Mouse (Mus musculus) adrenal gland (tissue): ENCODE results near the gene Slc47a1.

Experiments
- intact Hi-C: fragments of 180-260 bp; cut with DNase I; formaldehyde crosslinking; loops from one replicate; pipeline ENCODE4 v1.15.1; 2025

Gene Slc47a1

GRCm38 (mm10) chr11:61385725-61386124 is 7.6 kb upstream of the Slc47a1 start:
- intact Hi-C loops: loop anchor here (5.0 to 10.0 kb wide), 2 partner anchors 38 to 151 kb away; no protein-coding TSS in a partner anchor

DNA sequence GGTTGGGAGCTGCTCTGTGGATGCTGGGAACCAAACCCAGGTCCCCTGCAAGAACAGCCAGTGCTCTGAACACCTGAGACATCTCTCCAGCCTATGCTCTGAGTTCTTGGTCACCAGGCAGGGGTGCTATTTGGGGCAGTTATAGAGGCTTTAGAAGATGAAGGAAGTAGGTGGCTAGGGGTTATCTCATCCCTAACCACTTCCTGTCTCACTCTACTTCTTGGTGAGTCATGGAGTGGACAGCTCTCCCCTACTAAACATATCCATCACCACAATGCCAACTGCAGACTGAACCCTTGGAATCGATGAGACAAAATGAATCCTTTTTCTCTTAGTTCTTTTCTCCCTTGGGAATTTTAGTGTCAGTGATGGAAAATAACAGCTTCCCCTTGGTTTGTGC is 3.1 kb upstream of the Slc47a1 start:
- intact Hi-C loops: loop anchor here (10.0 kb wide), 1 partner anchor 146 kb away; no protein-coding TSS in a partner anchor

- intact Hi-C loops: no loop called here
Measured at GRCm38 (mm10) chr11:61378651-61379050, 506 bp upstream of the Slc47a1 start.

- intact Hi-C loops: no loop called here
Measured at GRCm38 (mm10) chr11:61368668-61369067, 9.5 kb downstream of the Slc47a1 start.

GRCm38 (mm10) chr11:61366517-61367273 is 11.4 kb downstream of the Slc47a1 start:
- intact Hi-C loops: no loop called here

GRCm38 (mm10) chr11:61365938-61366337 is 12.2 kb downstream of the Slc47a1 start:
- intact Hi-C loops: no loop called here

- intact Hi-C loops: no loop called here
Measured at GRCm38 (mm10) chr11:61364096-61364495, 14.0 kb downstream of the Slc47a1 start.

DNA sequence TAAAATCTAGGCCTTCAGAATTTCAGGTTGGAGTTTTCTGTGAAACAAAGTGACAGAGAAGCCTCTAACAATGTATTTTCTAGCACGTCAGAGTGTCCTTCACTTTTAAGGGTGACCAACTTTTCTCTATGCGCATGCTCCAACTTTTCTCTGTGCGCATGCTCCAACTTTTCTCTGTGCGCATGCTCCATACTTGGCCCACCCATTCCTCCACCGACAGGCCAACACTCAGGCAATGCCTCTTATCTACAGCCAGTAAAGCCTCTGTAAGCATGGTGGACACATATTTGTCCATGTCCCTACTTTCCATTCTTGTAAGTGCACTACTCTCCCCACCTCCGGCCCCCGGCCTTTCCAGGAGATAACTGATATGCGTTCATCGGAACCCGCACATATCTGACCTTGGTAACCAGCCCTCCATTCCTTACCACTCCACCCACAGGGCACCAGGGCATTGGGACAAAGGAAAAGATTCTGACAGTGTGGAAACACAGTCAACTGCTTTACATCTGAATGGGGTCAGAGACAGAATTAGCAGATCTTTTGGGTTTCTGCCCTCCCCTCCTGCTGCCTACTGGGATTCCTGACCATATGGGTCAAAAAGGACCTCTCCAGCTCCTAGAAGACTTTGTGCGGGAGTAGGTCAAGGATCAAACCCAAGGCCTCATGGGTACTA is 16.5 kb downstream of the Slc47a1 start:
- intact Hi-C loops: no loop called here

DNA sequence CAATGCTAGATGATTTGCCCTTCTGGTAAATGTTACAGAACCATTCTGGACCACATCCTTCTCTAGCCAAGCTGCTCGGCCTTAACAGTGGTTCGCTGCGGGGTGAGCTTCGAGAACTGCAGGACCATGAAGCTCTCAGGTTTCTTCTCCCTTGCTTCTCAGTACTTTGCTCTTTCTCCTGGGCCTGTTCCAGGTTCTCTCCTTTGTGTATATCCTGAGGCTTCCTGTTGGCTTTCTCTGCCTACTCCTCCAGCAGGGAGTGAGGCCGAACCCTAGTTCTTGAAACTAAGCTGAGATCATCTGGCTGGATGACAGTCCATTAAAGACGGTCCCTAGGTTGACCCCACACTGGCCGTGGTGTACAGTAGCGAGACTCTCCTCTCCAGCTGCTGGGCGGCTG is 21.5 kb downstream of the Slc47a1 start:
- intact Hi-C loops: no loop called here

- intact Hi-C loops: no loop called here
Measured at GRCm38 (mm10) chr11:61356111-61356510, 22.0 kb downstream of the Slc47a1 start.

DNA sequence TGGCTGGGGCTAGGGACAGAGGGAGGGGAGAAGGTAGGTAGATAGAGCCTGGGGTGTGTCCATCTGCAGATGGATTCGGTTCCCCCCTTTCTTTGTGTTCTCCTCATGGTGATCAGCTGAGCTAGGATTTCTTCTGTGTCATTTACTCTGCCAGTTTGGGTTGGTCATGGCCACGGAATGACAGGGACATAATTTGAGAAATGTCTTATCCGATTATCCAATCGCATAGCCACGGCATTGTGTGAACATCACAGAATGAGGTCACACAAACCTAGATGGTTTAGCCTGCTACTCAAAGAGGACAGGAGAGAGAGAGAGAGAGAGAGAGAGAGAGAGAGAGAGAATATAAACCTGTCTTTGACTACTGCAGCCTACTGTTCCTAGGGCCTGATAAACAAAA is 22.8 kb downstream of the Slc47a1 start:
- intact Hi-C loops: no loop called here

DNA sequence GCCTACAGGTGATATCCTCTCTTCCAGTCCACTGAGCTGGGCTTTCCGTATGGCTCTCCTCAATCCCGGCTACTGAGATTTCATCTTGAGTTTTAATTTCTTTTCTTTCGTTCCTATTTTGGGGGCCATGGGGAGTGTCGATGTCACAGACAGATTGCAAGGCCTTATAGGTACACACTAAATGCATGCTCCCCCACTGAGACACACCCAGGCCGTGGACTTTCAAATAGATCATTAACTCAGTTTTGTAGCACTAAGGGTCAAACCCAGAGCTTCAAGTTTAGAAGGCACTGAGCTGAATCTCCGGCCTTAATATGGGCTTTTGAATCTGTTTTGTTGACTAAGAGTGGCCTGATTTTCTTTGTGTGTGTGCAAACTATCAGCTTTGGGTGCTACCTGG is 23.8 kb downstream of the Slc47a1 start:
- intact Hi-C loops: no loop called here

DNA sequence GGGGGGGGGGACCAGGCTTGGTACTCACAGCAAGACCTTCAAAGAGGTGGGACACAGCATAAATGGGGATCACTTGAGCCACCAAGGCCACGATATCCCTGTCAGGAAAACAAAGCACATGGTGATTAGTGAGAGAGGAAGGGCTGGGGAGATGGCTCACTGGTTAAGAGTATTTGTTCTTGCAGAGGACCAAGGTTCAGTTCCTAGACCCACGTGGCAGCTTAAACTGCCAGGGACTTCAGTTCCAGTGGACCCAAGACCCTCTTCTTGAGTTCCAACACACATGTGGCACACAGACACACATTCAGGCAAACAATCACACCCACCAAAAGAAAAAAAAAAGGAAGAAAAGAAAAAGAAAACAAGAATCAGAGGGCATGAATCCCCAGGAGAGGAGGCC is 25.1 kb downstream of the Slc47a1 start:
- intact Hi-C loops: no loop called here

DNA sequence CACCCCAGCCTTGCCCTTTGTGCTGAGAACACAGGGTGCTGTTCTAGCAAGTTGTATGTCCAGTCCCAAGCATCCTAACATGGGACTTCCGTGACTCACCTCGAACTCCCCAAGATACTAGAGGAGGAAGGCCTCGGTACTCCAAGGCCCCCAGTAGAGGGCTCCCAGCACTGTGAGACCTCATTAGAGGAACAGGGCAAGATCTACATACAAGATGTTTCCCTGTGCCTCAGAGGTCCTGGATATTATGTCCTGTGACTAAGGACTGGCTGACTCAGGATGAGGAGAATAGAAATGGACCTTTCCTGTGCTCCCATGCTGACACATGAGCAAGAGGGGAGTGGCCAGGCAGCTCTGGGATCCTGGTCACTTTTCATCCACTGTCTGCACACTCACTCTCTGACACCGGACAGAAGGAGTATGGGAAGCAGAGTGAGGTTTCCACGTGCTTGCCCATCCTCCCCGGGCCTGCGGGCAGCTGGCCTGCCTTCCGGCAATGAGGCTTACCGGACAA is 25.9 kb downstream of the Slc47a1 start:
- intact Hi-C loops: no loop called here

DNA sequence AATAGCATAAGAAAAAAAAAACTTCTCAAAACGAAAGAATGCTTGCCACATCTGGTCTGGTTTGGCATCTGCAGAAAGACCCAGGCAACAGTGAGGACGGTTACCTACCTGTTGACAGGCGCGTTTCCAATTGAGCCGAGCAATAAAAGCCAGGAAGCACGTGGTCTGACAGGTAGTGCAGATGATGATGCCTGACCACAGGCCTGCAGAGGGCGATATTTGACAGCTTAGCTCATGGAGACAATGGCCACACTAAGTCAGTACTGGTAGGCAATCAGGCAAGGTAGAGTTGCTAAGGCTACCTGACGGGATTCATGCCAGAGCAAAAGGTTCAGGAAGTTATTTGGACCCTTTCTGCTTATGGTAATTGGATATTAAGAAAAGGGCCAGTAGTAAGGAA is 28.8 kb downstream of the Slc47a1 start:
- intact Hi-C loops: loop anchor here (2.0 to 10.0 kb wide), 3 partner anchors 38 to 245 kb away; no protein-coding TSS in a partner anchor

DNA sequence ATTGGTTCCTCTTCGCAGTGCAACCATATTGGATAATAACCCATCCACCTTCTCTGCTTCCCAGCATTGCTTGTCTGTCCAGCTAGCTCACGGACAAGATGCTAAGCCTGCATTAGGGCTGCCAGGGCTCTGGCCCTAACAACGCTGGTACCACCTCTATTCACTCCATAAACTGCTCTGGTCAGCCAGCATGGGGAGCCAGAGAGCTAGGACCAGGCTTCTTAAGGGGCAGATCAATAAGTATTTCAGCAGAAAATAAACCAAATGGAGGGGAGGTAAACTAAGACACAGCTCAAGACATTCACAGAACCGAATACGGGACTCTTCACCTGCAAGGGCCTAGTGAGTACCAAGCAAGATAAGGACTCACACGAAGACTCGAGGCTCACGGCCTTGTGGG is 32.0 kb downstream of the Slc47a1 start:
- intact Hi-C loops: loop anchor here (5.0 to 10.0 kb wide), 2 partner anchors 41 to 241 kb away; no protein-coding TSS in a partner anchor

GRCm38 (mm10) chr11:61342505-61343420 is 35.4 kb downstream of the Slc47a1 start, which contains the start of gene Slc47a2:
TSS of gene Slc47a2 (minus strand) at chr11:61342860.
- intact Hi-C loops: loop anchor here (10.0 kb wide), 1 partner anchor 238 kb away; no protein-coding TSS in a partner anchor

- intact Hi-C loops: loop anchor here (10.0 kb wide), 1 partner anchor 237 kb away; no protein-coding TSS in a partner anchor
Measured at GRCm38 (mm10) chr11:61341971-61342370, 36.2 kb downstream of the Slc47a1 start.

- intact Hi-C loops: loop anchor here (10.0 kb wide), 1 partner anchor 236 kb away; no protein-coding TSS in a partner anchor
Measured at GRCm38 (mm10) chr11:61341233-61341632, 36.9 kb downstream of the Slc47a1 start.

GRCm38 (mm10) chr11:61340374-61340773 is 37.8 kb downstream of the Slc47a1 start:
- intact Hi-C loops: loop anchor here (10.0 kb wide), 1 partner anchor 236 kb away; no protein-coding TSS in a partner anchor

GRCm38 (mm10) chr11:61337586-61337985 is 40.6 kb downstream of the Slc47a1 start:
- intact Hi-C loops: no loop called here
